Mouse (Mus musculus) testis, adult 2 months (tissue): ENCODE measurements around the gene Itga6. TPM values are rescaled to one million over a fixed set of nuclear protein-coding genes. Genes with fewer than 3 reads are reported as not detected.
A peak's percentile ranks its signal among the peaks of the same experiment; 100 is the strongest.

ENCODE experiments used
- H3K27ac ChIP-seq: fragments of 200-500 bp; 2 replicates; pipeline ENCODE4 v1.5.1; 2012; ENCODE audit warnings: low read depth, low read length; ENCODE audit not compliant: control insufficient read depth, insufficient read depth
- H3K27me3 ChIP-seq: fragments of 200-500 bp; 2 replicates; pipeline ENCODE4 v1.6.1; 2012; ENCODE audit warnings: mild to moderate bottlenecking, low read length, moderate library complexity; ENCODE audit not compliant: control insufficient read depth, insufficient read depth
- H3K36me3 ChIP-seq: fragments of 200-500 bp; 2 replicates; pipeline ENCODE4 v1.6.1; 2012; ENCODE audit warnings: mild to moderate bottlenecking, low read length; ENCODE audit not compliant: control insufficient read depth, insufficient read depth
- H3K4me1 ChIP-seq: fragments of 200-500 bp; 2 replicates; pipeline ENCODE4 v1.6.1; 2012; ENCODE audit warnings: low read length; ENCODE audit not compliant: control insufficient read depth, insufficient read depth
- H3K4me3 ChIP-seq: fragments of 200-500 bp; 2 replicates; pipeline ENCODE4 v1.5.1; 2012; ENCODE audit warnings: low read depth, mild to moderate bottlenecking, low read length, moderate library complexity, mixed read lengths; ENCODE audit not compliant: control insufficient read depth
- CTCF ChIP-seq: fragments of 200-500 bp; IDR thresholded peaks from 2 replicates; pipeline ENCODE4 v1.5.1; 2012; ENCODE audit warnings: low read depth, mild to moderate bottlenecking, inconsistent platforms, low read length, moderate library complexity; ENCODE audit not compliant: control insufficient read depth, insufficient read depth, insufficient replicate concordance
- POLR2A ChIP-seq: fragments of 200-500 bp; IDR thresholded peaks from 2 replicates; pipeline ENCODE4 v1.6.1; 2012; ENCODE audit warnings: low read depth, mild to moderate bottlenecking, inconsistent platforms, low read length, moderate library complexity; ENCODE audit not compliant: control insufficient read depth
- polyA plus RNA-seq: library from polyadenylated mRNA; depleted of rRNA; stranded (reverse); fragments of >200 nt; gene quantifications from 2 replicates; pipeline ENCODE4 v1.2.3, GENCODE M21; 2012

Itga6 gene
- polyA plus RNA-seq, 1 experiment: 5.2 TPM

DNA sequence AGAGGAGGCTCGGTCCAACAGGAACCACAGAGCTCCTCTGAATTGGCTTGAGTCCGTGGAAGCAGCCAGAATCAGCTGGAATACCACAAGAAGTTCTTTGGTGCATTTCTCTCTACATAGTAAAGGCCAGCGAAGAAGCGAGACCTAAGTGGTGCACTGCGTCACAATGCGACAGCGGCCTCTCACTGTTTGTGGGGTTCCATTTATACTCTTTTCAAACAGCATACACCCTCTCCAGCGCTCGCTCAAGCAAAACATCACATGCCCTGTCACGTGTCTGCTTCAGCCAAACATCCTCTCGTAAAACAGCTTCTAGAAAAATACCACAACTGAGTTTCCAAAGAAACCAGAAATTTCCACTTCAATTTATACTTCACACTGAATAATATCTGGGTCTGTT lies 64.6 kb downstream of the Itga6 start:
- H3K4me1 ChIP-seq: no peaks in the 10 kb centered on the region
- no peaks in the 10 kb centered on the region for H3K36me3 ChIP-seq
- H3K4me3 ChIP-seq: no peak overlapping the region
- TF ChIP-seq POLR2A (no peak), CTCF (no peak)
- no peak overlapping the region for H3K27ac ChIP-seq
- H3K27me3 ChIP-seq: no peaks in the 10 kb centered on the region

DNA sequence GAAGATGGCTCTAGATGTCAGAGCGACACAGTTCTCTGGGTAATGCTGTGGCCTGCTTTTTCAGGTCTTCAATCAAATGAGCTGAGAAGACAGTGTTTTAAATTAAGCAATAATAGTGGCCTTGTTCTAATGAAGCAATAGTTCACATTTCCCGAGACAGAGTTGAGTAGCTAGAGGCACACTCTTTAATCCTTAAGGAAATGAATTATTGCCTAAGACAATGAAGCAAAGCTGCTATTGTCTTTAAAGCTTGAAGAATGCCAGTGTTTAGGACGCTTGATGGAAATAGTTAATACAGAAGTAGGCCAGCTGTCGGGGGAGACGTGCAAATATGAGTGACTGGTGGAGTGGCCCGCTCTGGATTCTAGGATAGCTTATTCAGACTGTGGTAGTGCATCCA lies 65.5 kb downstream of the Itga6 start:
- no peaks in the 10 kb centered on the region for H3K4me1 ChIP-seq
- no peak overlapping the region for H3K4me3 ChIP-seq
- H3K27me3 ChIP-seq: no peaks in the 10 kb centered on the region
- TF ChIP-seq CTCF: no peak
- TF ChIP-seq POLR2A: no peak
- H3K36me3 ChIP-seq: no peaks in the 10 kb centered on the region
- H3K27ac ChIP-seq: no peak overlapping the region

DNA sequence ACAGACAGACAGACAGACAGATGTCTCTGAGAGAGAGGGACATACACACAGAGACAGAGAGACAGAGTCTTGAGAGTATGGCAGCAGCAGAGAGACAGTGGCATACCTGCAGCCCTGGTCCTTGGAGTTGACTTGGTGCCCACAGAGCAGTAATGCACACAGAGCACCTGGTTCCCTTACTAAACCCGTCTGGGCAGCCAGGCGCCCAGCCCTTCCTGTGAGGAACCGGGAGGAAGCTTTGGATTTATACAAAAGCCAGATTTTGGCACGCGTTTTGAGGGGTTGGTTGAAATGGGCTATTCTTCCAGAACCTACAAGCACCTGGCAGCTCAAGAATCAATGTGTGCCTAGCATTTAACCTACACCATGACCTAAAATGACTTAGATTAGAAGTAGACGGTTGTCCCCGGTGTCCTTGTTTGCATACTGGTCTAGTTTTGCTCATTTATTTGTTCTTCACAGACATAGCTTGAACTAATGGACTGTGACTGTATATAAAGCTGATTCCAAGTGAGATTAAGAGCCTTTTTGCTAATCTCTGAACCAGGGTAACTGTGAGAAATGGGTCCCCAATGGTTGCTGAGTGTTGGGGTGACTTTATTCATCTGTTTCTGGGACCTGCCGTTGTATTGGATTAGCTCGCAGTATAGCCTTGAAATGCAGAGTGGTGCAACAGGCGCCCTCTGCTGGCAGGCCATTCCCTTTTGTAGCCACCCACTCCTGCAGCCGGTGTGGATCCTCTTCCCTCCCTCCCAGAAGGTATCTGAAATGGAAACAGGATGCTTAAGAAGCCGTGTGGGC lies 67.0 kb downstream of the Itga6 start:
- Histone ChIP-seq H3K4me3 (no peak overlapping the region), H3K27ac (no peak overlapping the region), H3K36me3 (no peaks in the 10 kb centered on the region), H3K4me1 (no peaks in the 10 kb centered on the region; the same call in 1 of the 2 replicates), H3K27me3 (no peaks in the 10 kb centered on the region)
- TF ChIP-seq POLR2A (no peak), CTCF (peak; percentile 78; the same call in 1 of the 2 replicates)

DNA sequence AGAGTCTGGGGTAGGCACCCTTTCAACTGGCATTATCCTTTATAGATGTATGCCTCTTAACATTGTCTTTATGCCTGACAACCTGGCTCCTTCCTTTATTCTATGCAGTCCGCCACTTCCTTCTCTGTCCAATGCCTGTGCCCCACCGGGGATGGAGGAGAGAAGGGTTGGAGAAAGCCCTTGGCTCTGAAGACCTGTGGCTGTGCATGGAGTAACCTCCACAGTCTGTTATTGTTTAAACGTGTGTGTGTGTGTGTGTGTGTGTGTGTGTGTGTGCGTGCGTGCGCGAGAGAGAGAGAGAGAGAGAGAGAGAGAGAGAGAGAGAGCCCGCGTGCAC lies 67.6 kb downstream of the Itga6 start:
- TF ChIP-seq CTCF: no peak
- no peak for TF ChIP-seq POLR2A
- Histone ChIP-seq H3K4me3 (no peak overlapping the region), H3K4me1 (no peaks in the 10 kb centered on the region; the same call in 1 of the 2 replicates), H3K36me3 (no peaks in the 10 kb centered on the region), H3K27me3 (no peaks in the 10 kb centered on the region), H3K27ac (no peak overlapping the region)

DNA sequence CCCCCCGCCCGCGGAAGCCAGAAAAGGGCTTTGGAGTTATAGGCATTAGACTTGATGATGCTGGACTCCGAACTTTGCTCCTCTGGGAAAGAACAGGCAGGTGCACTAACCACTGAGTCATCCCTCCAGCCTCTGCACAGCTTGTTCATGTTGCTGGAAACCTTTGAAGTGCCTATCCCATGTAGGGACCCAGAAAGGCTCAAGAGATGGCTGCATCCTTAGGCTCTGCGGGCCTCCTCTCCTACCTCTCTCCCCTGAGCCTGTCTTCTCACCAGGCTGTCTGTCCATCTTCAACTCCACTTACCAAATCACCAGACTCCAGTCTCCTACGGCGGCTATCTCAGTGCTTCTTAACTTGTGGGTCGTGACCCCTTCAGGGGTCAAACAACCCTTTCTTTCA lies 68.0 kb downstream of the Itga6 start:
- no peak for TF ChIP-seq CTCF
- TF ChIP-seq POLR2A: no peak
- Histone ChIP-seq H3K27ac (no peak overlapping the region), H3K4me3 (no peak overlapping the region), H3K36me3 (no peaks in the 10 kb centered on the region), H3K27me3 (no peaks in the 10 kb centered on the region), H3K4me1 (no peaks in the 10 kb centered on the region; the same call in 1 of the 2 replicates)

DNA sequence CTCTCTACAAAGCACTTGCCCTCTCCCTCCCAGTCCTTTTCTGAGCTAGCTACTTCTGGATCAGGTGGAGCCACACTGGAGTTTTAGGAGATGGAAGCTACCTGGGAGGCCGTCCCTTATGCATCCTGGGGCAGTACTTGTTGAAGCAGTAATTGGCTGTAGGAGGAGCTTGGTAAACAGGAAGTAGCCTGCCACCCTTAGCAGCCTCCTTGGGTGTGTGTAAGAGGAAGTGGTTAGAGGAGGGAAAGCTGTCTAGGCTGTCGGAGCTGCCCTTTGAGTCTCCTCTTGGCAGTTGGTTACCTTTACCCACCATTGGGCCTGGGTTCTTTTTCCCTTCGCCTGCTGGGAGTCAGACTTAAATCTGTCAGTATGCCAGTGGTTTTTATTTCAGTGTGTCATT lies 68.6 kb downstream of the Itga6 start:
- Histone ChIP-seq H3K4me3 (no peak overlapping the region), H3K36me3 (no peaks in the 10 kb centered on the region), H3K4me1 (no peaks in the 10 kb centered on the region; the same call in 1 of the 2 replicates), H3K27ac (no peak overlapping the region), H3K27me3 (no peaks in the 10 kb centered on the region)
- TF ChIP-seq CTCF: no peak
- no peak for TF ChIP-seq POLR2A

DNA sequence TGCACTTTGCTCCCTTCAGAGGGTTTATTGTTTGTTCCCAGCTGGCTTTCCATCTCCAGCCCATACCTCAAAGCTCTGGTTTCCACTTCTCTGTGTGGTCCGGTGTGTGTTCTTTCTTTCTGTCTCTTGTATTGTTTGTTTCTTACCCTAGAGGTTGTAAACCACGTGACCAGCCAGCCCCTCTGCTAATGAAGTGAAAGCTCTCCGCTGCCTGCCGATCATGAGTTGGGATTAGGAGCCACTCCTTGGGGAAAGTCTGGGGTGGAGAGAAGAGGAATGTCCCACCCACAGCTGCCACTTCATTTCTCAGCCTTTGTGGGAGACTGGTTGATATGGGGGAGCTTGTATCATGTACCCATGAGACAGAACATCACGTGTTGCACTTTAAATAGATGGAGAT lies 69.9 kb downstream of the Itga6 start:
- H3K27me3 ChIP-seq: no peaks in the 10 kb centered on the region
- no peak overlapping the region for H3K27ac ChIP-seq
- H3K4me1 ChIP-seq: no peaks in the 10 kb centered on the region; the same call in 1 of the 2 replicates
- no peaks in the 10 kb centered on the region for H3K36me3 ChIP-seq
- no peak for TF ChIP-seq CTCF
- TF ChIP-seq POLR2A: no peak
- no peak overlapping the region for H3K4me3 ChIP-seq
